Mouse (Mus musculus) neural tube, embryonic 14.5 days (tissue): ENCODE data around the gene Ier3. TPM values are rescaled to one million over a fixed set of nuclear protein-coding genes. Genes with fewer than 3 reads are reported as not detected.

Experiments used
- ATAC-seq: fragments of 200-750 bp; cut with Nextera tagmentation; 2 replicates; pipeline ENCODE4 v1.8.0; 2017; ENCODE audit warnings: low read depth, mild to moderate bottlenecking, moderate TSS enrichment, moderate library complexity
- H3K27ac ChIP-seq: fragments of 300-500 bp; sonication (generic); 2 replicates; pipeline ENCODE4 v1.5.1; 2014; ENCODE audit warnings: low read depth, mild to moderate bottlenecking, control low read depth, low read length, moderate library complexity, mixed read lengths
- H3K27me3 ChIP-seq: fragments of 300-500 bp; sonication (generic); 2 replicates; pipeline ENCODE4 v1.6.1; 2014; ENCODE audit warnings: low read length; ENCODE audit not compliant: control insufficient read depth, insufficient read depth
- H3K36me3 ChIP-seq: fragments of 300-500 bp; sonication (generic); 2 replicates; pipeline ENCODE4 v1.6.1; 2014; ENCODE audit warnings: low read length, mixed read lengths; ENCODE audit not compliant: control insufficient read depth, insufficient read depth
- H3K4me1 ChIP-seq: fragments of 300-500 bp; sonication (generic); 2 replicates; pipeline ENCODE4 v1.6.1; 2014; ENCODE audit warnings: low read length; ENCODE audit not compliant: control insufficient read depth, insufficient read depth
- H3K4me2 ChIP-seq: fragments of 300-500 bp; sonication (generic); 2 replicates; pipeline ENCODE4 v1.6.1; 2014; ENCODE audit warnings: mild to moderate bottlenecking, low read depth, low read length, control low read depth
- H3K4me3 ChIP-seq: fragments of 300-500 bp; sonication (generic); 2 replicates; pipeline ENCODE4 v1.5.1; 2014; ENCODE audit warnings: low read depth, low read length, control low read depth, mixed read lengths
- H3K9ac ChIP-seq: fragments of 300-500 bp; sonication (generic); replicated peaks from 2 replicates; pipeline ENCODE4 v1.6.1; 2014; ENCODE audit warnings: low read depth, mild to moderate bottlenecking, control low read depth, low read length, mixed read lengths
- H3K9me3 ChIP-seq: fragments of 300-500 bp; sonication (generic); 2 replicates; pipeline ENCODE4 v1.6.1; 2016; ENCODE audit warnings: low read length; ENCODE audit not compliant: control insufficient read depth
- WGBS: fragments of 180-500 bp; shearing (Covaris S2); extraction: QIAGEN DNeasy Blood & Tissue Kit; methylation state at CpG from one replicate; pipeline ENCODE4 v1.1.7; 2014; 5-methylcytosine and 5-hydroxymethylcytosine counted together
- polyA plus RNA-seq: library from polyadenylated mRNA; unstranded; fragments of >200 nt; fragmentation: Nextera tagmentation; extraction: Ambion mirVana; gene quantifications from 2 replicates; pipeline ENCODE4 v1.2.1, GENCODE M21; 2014

The Ier3 gene
- polyA plus RNA-seq, 1 experiment from 2014 or later: 4.2 TPM

DNA sequence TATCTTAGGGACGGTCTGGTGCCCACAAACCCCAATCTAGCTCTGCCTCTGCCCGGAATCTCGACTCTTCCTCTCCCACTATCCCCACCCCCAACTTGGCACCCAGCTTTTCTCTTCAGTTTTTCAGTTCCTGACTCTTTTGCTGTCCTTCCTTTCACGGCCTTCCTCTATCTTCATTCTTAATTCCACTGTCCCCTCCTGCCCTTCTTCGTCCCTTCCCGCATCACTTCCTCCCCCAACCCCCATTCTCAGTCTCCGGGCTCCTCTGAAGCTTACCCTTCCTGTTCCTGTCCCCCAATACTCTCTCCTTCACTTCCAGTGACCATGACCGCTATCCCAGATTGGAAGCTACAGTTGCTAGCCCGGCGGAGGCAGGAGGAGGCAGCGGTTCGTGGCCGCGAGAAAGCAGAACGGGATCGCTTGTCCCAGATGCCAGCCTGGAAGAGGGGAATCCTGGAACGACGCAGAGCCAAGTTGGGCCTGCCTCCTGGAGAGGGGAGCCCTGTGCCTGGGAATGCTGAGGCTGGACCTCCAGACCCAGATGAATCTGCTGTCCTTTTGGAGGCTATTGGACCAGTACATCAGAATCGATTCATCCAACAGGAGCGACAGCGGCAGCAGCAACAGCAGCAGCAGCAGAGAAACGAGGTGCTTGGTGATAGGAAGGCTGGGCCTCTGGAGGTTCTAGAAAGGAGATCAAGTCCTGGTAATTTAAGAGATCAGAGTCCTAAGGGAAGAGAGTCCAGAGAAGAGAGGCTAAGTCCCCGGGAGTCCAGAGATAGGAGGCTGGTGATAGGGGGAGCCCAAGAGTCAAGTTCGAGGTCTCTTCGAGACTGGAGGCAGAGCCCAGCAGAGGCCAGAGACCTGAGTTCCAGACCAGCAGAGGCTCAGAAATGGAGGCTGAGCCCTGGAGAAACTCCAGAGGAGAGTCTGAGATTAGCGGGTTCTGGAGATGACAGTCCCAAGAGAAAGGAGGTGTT lies 45.7 kb downstream of the Ier3 start:
- ATAC-seq: no peak
- Histone ChIP-seq H3K4me3 (peak overlapping the region; percentile 78), H3K4me2 (peak overlapping the region; percentile 94), H3K9me3 (no peaks in the 10 kb centered on the region), H3K27me3 (no peaks in the 10 kb centered on the region), H3K9ac (peak overlapping the region; percentile 91), H3K36me3 (no peaks in the 10 kb centered on the region), H3K27ac (peak overlapping the region; percentile 96), H3K4me1 (peaks cover 40% of the 10 kb centered on the region)
- WGBS: 8% methylated on average over 26 of the region's 26 CpGs

DNA sequence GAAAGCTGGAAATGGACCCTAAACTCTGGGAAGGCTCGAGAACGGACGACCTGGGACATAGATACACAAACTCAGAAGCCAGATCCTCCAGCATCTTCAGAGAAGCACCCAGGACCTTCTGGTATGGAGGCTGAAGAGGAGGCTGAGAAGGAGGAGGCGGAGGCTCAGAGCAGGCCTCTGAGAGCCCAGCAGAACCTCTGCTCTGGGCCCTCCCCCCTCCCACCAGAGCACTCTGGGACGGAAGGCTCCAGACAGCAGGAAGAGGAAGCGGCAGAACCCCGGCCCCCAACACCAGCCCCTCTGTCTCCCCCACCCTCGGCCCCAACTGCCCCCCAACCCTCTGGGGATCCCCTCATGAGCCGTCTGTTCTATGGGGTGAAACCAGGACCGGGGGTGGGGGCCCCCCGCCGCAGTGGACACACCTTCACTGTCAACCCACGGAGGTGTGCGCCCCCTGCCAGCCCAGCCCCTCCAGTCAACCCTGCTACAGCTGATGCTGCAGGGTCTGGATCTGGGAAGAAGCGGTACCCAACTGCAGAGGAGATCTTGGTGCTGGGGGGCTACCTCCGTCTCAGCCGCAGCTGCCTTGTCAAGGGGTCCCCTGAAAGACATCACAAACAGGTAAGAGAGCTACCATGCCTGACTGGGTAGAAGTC lies 46.8 kb downstream of the Ier3 start:
- Histone ChIP-seq H3K4me1 (peaks cover 45% of the 10 kb centered on the region), H3K9me3 (no peaks in the 10 kb centered on the region), H3K9ac (peak overlapping the region; percentile 63), H3K36me3 (no peaks in the 10 kb centered on the region), H3K4me3 (peak overlapping the region; percentile 78), H3K27ac (peak overlapping the region; percentile 31; the same call in 1 of the 2 replicates), H3K4me2 (peak overlapping the region; percentile 94), H3K27me3 (no peaks in the 10 kb centered on the region)
- 34% methylated on average over 17 of the region's 17 CpGs for WGBS
- no peak for ATAC-seq

DNA sequence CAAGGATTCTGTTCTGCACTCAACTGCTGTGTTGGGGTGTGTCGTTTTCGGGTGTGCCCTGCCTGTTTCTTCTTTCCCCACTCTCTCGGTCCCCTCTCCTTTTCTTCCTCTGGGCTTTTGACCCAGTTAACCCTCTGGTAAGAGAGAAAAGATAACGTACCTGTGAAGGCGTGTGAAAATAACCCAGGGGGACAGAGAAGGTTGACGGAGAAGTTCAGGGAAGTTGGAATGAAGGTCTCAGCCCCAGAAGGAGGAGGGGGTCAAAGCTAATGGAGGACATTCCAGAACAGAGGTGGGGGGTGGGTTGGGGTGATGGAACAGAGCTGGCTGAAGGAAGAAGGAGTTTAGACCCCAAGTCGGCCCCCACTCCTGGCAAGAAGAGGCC lies 47.5 kb downstream of the Ier3 start:
- Histone ChIP-seq H3K27ac (0 out of 2 replicates have a peak overlapping the region, but pooled peaks have one; percentile 1), H3K4me3 (peak overlapping the region; percentile 78), H3K9ac (peak overlapping the region; percentile 63), H3K4me2 (peak overlapping the region; percentile 94), H3K27me3 (no peaks in the 10 kb centered on the region), H3K36me3 (peaks cover 2% of the 10 kb centered on the region), H3K4me1 (peaks cover 49% of the 10 kb centered on the region), H3K9me3 (no peaks in the 10 kb centered on the region)
- ATAC-seq: no peak
- 12% methylated on average over 7 of the region's 7 CpGs for WGBS

DNA sequence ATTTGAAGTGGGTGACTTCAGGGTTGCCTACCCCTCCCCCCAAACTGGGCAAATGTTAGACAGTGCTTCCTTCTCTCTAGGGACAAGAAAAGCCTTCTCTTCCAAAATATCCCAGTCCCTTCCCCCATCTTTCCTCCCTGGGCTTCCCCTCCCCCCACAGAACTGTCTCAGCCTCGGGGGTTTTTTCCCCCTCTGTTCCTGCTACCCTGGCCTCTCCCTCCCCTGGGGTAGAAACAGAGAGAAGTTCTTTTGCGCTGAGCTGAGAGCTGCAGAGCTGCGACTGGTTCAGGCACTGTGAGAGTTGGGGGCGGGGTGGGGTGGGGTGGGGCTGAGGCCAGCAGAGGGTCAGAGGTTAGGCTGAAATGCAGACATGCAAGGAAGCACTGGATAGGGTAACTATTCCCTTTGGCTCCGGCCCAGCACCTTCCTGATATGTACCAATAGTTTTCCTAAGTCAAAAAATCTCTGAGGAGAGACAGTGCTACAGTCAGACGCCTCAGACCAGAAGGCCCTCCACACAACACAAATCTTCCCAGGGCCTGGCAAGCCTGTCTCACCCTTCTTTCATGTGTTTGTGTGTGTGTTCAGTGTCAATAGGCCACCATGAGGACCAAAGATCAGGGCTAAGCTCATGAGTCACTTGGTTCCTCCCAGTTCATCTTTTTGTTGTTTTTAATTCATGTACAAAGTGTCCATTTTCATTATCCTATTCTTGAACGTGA lies 48.0 kb downstream of the Ier3 start:
- Histone ChIP-seq H3K36me3 (peaks cover 8% of the 10 kb centered on the region), H3K4me1 (peaks cover 49% of the 10 kb centered on the region), H3K9ac (peak overlapping the region; percentile 63), H3K27me3 (no peaks in the 10 kb centered on the region), H3K9me3 (no peaks in the 10 kb centered on the region), H3K4me2 (peak overlapping the region; percentile 94), H3K27ac (peak overlapping the region; percentile 64; the same call in 1 of the 2 replicates), H3K4me3 (peak overlapping the region; percentile 78)
- 3% methylated on average over 7 of the region's 7 CpGs for WGBS
- ATAC-seq: no peak

DNA sequence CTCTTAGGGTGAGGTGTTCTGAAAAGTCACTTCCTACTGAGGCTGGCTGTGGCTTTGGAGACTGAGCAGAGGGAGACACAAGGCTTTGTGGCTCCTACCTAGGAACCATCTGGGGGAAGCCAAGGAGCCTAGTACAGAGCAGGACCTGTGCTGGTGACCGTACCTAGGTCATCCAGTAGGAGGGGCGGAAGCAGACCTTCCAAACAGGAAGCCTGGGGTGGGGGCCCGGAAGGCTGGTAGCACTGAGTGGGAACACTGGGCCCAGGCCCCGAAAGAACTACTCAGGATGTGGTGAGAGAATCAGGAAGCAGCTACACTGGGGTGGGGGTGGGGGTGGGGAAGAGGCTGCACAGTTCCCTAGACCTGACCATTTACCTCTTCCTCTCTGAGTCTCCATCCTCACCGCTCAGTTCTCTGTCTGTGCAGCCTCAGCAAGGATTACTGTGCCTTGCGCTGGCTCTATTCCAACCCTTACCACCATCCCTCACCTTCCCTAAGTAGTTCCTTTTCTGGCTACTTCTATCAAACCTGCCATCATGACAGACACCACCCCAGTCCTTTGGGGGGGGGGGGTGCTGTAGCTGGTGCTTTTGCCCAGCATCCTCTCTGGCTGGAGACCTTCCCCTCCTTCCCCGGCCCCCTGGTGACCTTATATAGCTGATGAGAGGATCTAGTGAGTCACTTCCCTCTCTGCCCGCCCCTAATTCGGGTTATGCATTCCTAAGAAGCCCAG lies 48.8 kb downstream of the Ier3 start:
- ATAC-seq: no peak
- peak overlapping the region; percentile 64; the same call in 1 of the 2 replicates for H3K27ac ChIP-seq
- peak overlapping the region; percentile 94 for H3K4me2 ChIP-seq
- H3K9me3 ChIP-seq: no peaks in the 10 kb centered on the region
- no peaks in the 10 kb centered on the region for H3K27me3 ChIP-seq
- H3K4me1 ChIP-seq: peaks cover 44% of the 10 kb centered on the region
- peak overlapping the region; percentile 78 for H3K4me3 ChIP-seq
- WGBS: 69% methylated on average over 9 of the region's 9 CpGs
- H3K36me3 ChIP-seq: peaks cover 15% of the 10 kb centered on the region
- peak overlapping the region; percentile 63 for H3K9ac ChIP-seq

DNA sequence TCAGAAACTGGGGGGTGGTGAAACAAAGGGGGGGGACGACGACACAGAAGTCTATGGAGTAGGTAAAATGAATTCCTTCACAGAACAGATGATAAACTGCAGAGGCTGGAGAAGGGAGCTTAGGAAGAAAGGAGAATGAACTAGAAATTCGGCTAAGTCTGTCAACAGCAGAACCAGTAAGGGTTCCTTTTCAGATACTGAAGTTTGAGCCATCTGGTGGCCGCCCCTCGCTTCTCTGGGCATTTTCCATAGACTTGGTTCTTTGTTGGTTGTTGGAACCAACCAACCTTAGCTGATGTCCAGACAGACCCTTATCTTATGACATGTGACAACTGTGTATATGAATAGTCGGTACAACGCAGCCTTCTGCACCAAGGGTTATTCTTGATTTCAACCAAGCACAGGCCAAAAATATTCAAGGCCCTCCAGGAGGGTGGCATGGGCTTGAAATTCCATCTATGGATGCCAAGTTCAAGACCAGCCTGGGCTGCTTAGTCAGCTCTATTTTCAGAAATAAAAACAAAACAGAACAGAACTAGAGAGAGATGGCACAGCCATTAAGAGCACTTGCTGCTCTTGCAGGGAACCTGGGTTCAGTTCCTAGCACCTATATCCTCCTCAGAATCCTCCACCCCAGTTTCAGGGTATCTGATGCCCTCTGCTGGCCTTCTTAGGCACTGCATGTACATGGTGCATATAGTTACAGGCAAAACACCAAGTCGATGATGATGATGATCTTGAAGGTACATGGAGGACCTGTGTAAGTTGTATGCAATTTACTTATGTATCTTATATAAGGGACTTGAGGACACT lies 49.6 kb downstream of the Ier3 start:
- no peak for ATAC-seq
- 85% methylated on average over 8 of the region's 8 CpGs for WGBS
- H3K4me3 ChIP-seq: peak overlapping the region; percentile 78; the same call in 1 of the 2 replicates
- H3K27me3 ChIP-seq: no peaks in the 10 kb centered on the region
- peak overlapping the region; percentile 94 for H3K4me2 ChIP-seq
- H3K27ac ChIP-seq: no peak overlapping the region
- H3K4me1 ChIP-seq: peaks cover 44% of the 10 kb centered on the region
- H3K9ac ChIP-seq: peak overlapping the region; percentile 63; the same call in 1 of the 2 replicates
- H3K9me3 ChIP-seq: no peaks in the 10 kb centered on the region
- H3K36me3 ChIP-seq: peaks cover 16% of the 10 kb centered on the region
